Mouse (Mus musculus): ENCODE measurements around the gene Trabd. TPM values are rescaled to one million over a fixed set of nuclear protein-coding genes. Genes with fewer than 3 reads are reported as not detected.

Gene Trabd
- polyA plus RNA-seq, 1 experiment from 2014 or later: 55.9 TPM

DNA sequence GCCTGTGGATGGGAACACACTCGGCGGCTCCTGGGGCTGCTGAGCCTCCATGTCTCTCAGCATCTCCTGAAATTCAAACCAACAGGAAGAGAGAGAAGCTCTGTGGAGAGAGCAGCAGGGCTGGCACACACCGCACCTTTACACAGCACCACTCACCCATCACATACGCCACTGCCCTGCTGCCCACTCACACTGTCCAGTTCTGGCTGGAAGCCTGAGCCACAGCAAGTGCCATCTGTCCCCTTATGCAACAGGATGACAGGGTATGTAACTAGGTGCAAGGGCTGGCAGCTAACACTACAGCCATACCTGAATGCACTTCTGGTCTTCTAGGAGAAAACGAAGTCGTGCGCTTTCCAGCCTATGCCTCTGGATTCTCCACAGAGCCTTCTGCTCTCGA lies 29.5 kb downstream of the Trabd start:
- H3K9me3 ChIP-seq (ENCODE audit: control insufficient read depth, low read length): no peaks in the 10 kb centered on the region
- no peak overlapping the region for H3K9ac ChIP-seq (ENCODE audit: low read length)
- no peaks in the 10 kb centered on the region for H3K4me1 ChIP-seq (replicated peaks; ENCODE audit: control insufficient read depth, insufficient read depth)
- TF ChIP-seq CTCF (IDR thresholded peaks at IDR 0.05; ENCODE audit: low read depth) (no peak), EP300 (optimal IDR thresholded peaks at IDR 0.05) (no peak)
- no peak overlapping the region for H3K4me3 ChIP-seq (ENCODE audit: low read depth, low read length)
- ATAC-seq (ENCODE audit: low FRiP score, low TSS enrichment) (no peak), DNase-seq (ENCODE audit: low spot score) (no peak)
- no peak overlapping the region for H3K4me2 ChIP-seq (replicated peaks; ENCODE audit: low read depth)
- no peak overlapping the region for H3K27ac ChIP-seq (replicated peaks)
- peaks cover 39% of the 10 kb centered on the region for H3K36me3 ChIP-seq (ENCODE audit: control insufficient read depth, insufficient read depth, low read length)
- H3K27me3 ChIP-seq (ENCODE audit: control insufficient read depth, insufficient read depth, low read length): no peaks in the 10 kb centered on the region
- WGBS: 98% methylated on average over 8 of the region's 8 CpGs

DNA sequence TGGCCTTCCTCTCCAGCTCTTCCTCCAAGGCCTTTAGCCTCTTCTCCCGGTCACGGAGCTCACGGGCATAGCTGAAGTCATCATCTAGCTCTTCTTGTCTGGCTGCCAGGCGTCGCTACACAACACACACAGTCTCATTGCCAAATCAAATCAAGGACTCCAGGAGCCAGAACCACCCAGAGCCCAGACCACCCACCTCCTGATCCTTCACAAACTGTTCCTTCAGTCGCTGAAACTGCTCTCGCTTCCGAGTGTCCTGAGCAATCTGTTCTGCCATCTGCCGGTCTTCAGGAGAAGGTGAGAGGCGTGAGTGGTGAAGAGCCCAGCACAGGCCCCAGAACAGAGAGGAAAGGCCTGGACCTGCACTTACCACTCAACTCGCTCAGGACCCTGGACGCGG lies 31.1 kb downstream of the Trabd start:
- WGBS: 91% methylated on average over 13 of the region's 13 CpGs
- DNase-seq (ENCODE audit: low spot score) (no peak), ATAC-seq (ENCODE audit: low FRiP score, low TSS enrichment) (no peak)
- Histone ChIP-seq H3K4me1 (replicated peaks; ENCODE audit: control insufficient read depth, insufficient read depth) (no peaks in the 10 kb centered on the region), H3K9ac (ENCODE audit: low read length) (no peak overlapping the region), H3K36me3 (ENCODE audit: control insufficient read depth, insufficient read depth, low read length) (peaks cover 27% of the 10 kb centered on the region), H3K27ac (replicated peaks) (no peak overlapping the region), H3K27me3 (ENCODE audit: control insufficient read depth, insufficient read depth, low read length) (no peaks in the 10 kb centered on the region), H3K4me3 (ENCODE audit: low read depth, low read length) (no peak overlapping the region), H3K4me2 (replicated peaks; ENCODE audit: low read depth) (no peak overlapping the region), H3K9me3 (ENCODE audit: control insufficient read depth, low read length) (no peaks in the 10 kb centered on the region)
- TF ChIP-seq EP300 (optimal IDR thresholded peaks at IDR 0.05) (no peak), CTCF (IDR thresholded peaks at IDR 0.05; ENCODE audit: low read depth) (no peak)

DNA sequence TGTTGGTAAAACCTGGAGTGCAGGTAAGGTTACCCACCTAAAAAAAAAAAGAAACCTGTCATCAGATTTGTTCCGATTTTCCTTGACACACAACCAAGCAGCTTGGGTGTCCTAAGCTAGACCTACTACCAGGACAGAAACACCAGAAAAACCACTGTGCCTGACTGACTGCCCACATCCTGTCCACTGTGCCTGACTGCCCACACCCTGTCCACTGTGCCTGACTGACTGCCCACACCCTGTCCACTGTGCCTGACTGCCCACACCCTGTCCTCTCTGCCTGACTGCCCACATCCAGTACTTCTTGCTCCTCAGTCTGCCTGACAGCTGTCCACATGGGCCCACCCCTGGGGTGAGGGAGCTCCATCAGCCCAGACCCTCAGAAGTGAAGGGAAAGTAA lies 32.1 kb downstream of the Trabd start:
- H3K27ac ChIP-seq (replicated peaks): no peak overlapping the region
- H3K4me3 ChIP-seq (ENCODE audit: low read depth, low read length): no peak overlapping the region
- ATAC-seq (ENCODE audit: low FRiP score, low TSS enrichment): no peak
- WGBS: 91% methylated on average over 1 of the region's 1 CpGs
- no peaks in the 10 kb centered on the region for H3K27me3 ChIP-seq (ENCODE audit: control insufficient read depth, insufficient read depth, low read length)
- H3K4me2 ChIP-seq (replicated peaks; ENCODE audit: low read depth): no peak overlapping the region
- H3K9ac ChIP-seq (ENCODE audit: low read length): no peak overlapping the region
- H3K9me3 ChIP-seq (ENCODE audit: control insufficient read depth, low read length): no peaks in the 10 kb centered on the region
- peaks cover 27% of the 10 kb centered on the region for H3K36me3 ChIP-seq (ENCODE audit: control insufficient read depth, insufficient read depth, low read length)
- no peaks in the 10 kb centered on the region for H3K4me1 ChIP-seq (replicated peaks; ENCODE audit: control insufficient read depth, insufficient read depth)
- TF ChIP-seq EP300 (optimal IDR thresholded peaks at IDR 0.05) (no peak), CTCF (IDR thresholded peaks at IDR 0.05; ENCODE audit: low read depth) (no peak)
- DNase-seq (ENCODE audit: low spot score): no peak

DNA sequence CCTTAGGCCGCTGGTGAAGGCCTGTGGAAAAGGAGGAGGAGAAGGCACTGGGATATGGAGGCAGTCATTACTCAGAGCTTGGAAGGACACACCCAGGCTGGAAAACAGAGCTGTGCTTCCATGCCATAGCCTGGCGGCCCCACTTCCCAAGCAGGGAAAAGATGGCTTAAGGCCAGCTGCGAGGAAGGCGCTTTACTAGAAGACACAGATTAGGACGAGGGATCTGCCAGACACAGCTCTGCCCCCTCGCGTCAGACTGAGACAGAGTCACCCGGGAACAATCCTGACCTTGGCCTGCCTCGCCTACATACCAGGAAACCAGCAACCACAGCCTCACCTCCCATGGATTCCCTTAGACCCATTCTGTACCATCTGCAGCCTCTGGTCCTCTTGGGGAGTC lies 35.2 kb downstream of the Trabd start:
- H3K9ac ChIP-seq (ENCODE audit: low read length): no peak overlapping the region
- 77% methylated on average over 9 of the region's 9 CpGs for WGBS
- no peaks in the 10 kb centered on the region for H3K9me3 ChIP-seq (ENCODE audit: control insufficient read depth, low read length)
- H3K27ac ChIP-seq (replicated peaks): no peak overlapping the region
- ATAC-seq (ENCODE audit: low FRiP score, low TSS enrichment) (0 out of 2 replicates have a peak, but pooled peaks have one; percentile 39), DNase-seq (ENCODE audit: low spot score) (peak; percentile 41)
- H3K4me3 ChIP-seq (ENCODE audit: low read depth, low read length): no peak overlapping the region
- H3K36me3 ChIP-seq (ENCODE audit: control insufficient read depth, insufficient read depth, low read length): peaks cover 23% of the 10 kb centered on the region
- no peak overlapping the region for H3K4me2 ChIP-seq (replicated peaks; ENCODE audit: low read depth)
- TF ChIP-seq CTCF (IDR thresholded peaks at IDR 0.05; ENCODE audit: low read depth) (peak; percentile 39), EP300 (optimal IDR thresholded peaks at IDR 0.05) (no peak)
- no peaks in the 10 kb centered on the region for H3K27me3 ChIP-seq (ENCODE audit: control insufficient read depth, insufficient read depth, low read length)
- no peaks in the 10 kb centered on the region for H3K4me1 ChIP-seq (replicated peaks; ENCODE audit: control insufficient read depth, insufficient read depth)

DNA sequence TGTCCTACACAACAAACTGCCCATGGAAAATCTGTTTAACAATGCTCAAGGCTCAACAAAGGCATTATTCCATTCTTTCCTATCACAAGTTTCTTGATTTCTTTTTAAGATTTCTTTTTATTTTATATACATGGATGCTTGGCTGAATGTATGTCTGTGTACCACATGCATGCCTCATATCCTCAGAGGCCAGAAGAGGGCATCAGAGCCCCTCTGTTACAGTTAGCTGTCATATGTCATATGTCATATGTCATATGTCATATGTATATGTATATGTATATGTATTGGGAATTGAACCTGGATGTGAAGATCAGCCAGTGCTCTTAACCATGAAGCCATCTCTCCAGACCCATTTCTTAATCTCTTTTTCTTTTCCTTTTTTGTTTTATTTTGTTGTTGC lies 43.1 kb downstream of the Trabd start:
- peaks cover 5% of the 10 kb centered on the region; the same call in 1 of the 2 replicates for H3K36me3 ChIP-seq (ENCODE audit: control insufficient read depth, insufficient read depth, low read length)
- no peak for ATAC-seq (ENCODE audit: low FRiP score, low TSS enrichment)
- TF ChIP-seq EP300 (optimal IDR thresholded peaks at IDR 0.05): no peak
- TF ChIP-seq CTCF (IDR thresholded peaks at IDR 0.05; ENCODE audit: low read depth): peak; percentile 62
- no peak for DNase-seq (ENCODE audit: low spot score)
- H3K27me3 ChIP-seq (ENCODE audit: control insufficient read depth, insufficient read depth, low read length): no peaks in the 10 kb centered on the region
- H3K4me1 ChIP-seq (replicated peaks; ENCODE audit: control insufficient read depth, insufficient read depth): 0 out of 2 replicates have a peak, but pooled peaks cover 2% of the 10 kb centered on the region
- no peak overlapping the region for H3K4me3 ChIP-seq (ENCODE audit: low read depth, low read length)
- no peak overlapping the region for H3K9ac ChIP-seq (ENCODE audit: low read length)
- no peak overlapping the region for H3K27ac ChIP-seq (replicated peaks)
- no peak overlapping the region for H3K4me2 ChIP-seq (replicated peaks; ENCODE audit: low read depth)
- H3K9me3 ChIP-seq (ENCODE audit: control insufficient read depth, low read length): no peaks in the 10 kb centered on the region

DNA sequence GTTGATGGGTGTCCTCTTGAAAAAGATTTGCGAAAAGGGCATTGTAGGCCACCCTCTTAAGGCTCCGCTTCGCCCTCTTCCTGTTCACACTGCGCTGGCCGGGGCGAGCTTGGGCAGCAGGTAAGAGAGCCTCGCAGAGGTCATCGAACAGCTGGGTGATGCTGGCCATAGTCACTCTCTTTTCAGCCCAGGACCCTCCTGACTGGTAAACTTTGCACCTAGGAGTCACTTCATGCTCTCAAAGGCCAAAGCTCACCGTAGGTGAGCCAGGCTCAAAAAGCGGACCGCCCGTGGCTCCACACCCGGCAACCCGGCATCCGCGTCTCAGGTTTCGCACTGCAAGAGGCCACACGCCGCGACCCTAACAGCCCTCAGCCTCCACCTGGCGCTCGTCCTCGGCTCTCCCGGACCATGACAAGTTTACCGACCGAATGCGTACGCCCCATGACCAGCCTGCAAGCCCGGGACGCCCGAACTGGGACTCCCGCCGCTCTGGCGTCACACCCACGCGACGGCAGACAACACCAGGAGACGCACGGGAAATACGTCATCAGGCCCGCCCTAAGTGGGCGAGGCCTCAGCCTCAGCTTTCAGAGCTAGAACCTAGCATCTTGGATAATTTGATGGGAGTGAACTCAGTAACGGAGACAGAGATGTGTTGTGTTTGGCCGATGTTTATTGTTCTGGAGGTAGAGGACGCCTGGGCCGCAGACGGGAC lies 47.9 kb downstream of the Trabd start, which contains the start of gene Tubgcp6:
TSS of gene Tubgcp6 (minus strand) at position 464 of the 718 bp plus-strand sequence.
- H3K4me2 ChIP-seq (replicated peaks; ENCODE audit: low read depth): peak within 1 kb of the TSS; percentile 94
- no peaks in the 10 kb centered on the region for H3K27me3 ChIP-seq (ENCODE audit: control insufficient read depth, insufficient read depth, low read length)
- peak within 1 kb of the TSS; percentile 84 for H3K9ac ChIP-seq (ENCODE audit: low read length)
- peaks cover 8% of the 10 kb centered on the region; the same call in 1 of the 2 replicates for H3K4me1 ChIP-seq (replicated peaks; ENCODE audit: control insufficient read depth, insufficient read depth)
- DNase-seq (ENCODE audit: low spot score): peak; percentile 96
- no peaks in the 10 kb centered on the region; the same call in 1 of the 2 replicates for H3K36me3 ChIP-seq (ENCODE audit: control insufficient read depth, insufficient read depth, low read length)
- ATAC-seq (ENCODE audit: low FRiP score, low TSS enrichment): peak; percentile 87
- TF ChIP-seq EP300 (optimal IDR thresholded peaks at IDR 0.05): no peak
- no peak for TF ChIP-seq CTCF (IDR thresholded peaks at IDR 0.05; ENCODE audit: low read depth)
- H3K27ac ChIP-seq (replicated peaks): peak within 1 kb of the TSS; percentile 71
- H3K4me3 ChIP-seq (ENCODE audit: low read depth, low read length): peak within 1 kb of the TSS; percentile 90
- 0% methylated on average over 47 of the region's 47 CpGs for WGBS
- no peaks in the 10 kb centered on the region for H3K9me3 ChIP-seq (ENCODE audit: control insufficient read depth, low read length)
